Mouse (Mus musculus) left cerebral cortex, adult 11 months (tissue): Measurements from ENCODE around the gene Cacng5.

ENCODE experiments used
- DNase-seq: peaks from one replicate; pipeline ENCODE4 v3.0.0; 2022; ENCODE audit warnings: low spot score

Gene Cacng5

DNA sequence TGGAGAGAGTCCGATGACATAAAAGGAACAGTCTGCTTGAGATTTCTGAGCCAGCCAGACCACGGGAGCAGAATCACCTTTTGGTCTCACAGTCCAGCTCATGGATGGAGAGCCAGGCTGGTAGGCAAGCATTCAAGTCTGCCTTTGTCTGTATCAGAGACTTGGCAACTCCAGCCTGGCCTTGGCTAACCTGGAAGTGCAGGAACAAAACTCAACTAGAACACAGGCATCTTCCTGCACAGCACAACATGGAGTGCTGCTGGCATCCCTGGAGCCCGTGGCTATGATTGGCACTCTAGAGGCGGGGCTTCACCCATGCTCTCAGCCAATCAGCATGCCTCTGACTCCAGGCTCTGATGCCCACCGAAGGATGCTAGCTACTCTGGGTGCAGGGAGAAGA lies 38.0 kb downstream of the Cacng5 start:
- no peak for DNase-seq

DNA sequence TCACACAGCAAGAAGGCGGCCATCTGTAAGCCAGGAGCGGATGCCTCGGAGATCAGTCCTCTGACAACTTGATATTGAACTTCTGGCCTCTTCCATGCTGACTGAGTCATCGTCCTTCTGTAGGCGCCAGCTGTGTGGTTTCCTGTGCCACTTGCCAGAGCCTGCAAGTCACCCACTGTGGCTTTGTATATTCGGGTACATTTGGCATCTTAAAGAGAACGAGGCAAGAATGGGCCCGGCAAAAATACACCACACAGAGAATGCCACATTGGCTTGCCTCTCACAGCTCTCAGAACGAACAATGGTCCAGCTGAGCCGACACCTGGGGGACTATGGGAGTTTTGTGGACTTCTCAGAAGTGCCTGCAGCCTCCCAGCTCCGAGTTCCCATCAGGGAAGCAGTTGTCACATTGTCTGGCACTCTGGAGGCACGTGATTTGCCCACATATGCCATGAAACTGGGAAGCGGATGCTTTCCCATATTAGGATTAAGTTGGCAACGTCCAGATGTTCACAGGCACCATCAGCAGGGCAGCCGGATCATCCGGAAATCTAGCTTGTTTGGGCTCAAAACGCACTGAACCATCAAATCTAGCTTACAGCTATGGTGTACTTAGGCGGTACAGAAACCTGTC lies 38.9 kb downstream of the Cacng5 start:
- DNase-seq: peak; percentile 36

DNA sequence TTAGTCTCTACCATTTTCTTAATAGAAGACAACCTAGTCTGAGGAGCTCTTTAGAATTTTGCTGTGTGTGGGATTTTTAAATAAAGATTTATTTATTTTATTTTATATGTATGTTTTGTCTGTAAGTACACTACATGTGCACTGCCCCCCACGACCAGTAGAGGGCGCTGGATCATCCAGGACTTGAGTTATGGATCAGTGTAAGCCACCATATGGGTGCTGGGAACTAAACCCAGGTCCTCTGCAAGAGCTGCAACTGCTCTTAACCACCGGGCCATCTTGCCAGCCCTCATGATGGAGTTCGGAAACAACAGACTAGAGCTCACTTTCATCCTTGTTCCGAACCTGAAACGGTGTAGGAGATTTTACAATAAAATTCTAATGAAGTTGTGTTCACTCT lies 42.1 kb downstream of the Cacng5 start:
- DNase-seq: no peak

GRCm38 (mm10) chr11:107867509-107867908 lies 47.3 kb downstream of the Cacng5 start:
- peak; percentile 71 for DNase-seq

DNA sequence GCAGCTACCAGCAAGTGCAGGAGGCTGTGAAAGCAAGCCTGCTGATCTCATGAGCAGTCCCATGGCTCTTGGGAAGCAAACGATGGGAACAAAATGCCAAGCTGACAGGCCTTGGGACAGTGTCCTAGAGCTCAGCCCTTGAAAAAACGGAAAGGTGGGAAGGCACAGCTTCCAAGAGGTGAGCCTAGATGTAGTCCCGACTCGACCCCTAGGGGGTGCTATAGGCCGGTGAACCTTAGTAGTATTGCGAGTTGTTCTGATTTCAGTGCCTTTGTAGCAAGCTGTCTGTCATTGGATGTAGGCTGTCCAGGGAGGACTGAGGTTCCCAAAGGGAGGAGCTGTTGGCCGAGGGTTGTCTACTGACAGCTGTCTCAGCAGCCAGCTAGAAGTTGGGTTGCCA lies 49.7 kb downstream of the Cacng5 start:
- DNase-seq: peak; percentile 74

DNA sequence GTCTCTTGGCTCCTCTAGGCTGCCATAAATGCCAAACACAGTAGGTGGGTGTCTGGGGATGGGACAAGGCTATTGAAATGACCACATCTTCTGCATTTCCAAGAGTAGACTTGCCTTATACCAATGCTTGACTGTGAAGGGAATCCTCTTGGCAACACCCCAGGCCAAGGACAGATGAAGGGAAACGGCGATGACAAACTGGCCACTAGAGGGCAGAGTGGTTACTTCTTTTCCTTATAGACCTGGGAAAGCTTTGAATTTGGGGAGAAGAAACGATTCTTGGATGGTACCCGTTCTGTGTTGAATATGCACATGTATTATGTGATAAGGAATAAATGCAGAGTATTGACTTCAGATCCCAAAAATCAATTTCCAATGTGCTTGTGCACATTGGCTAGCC lies 50.8 kb downstream of the Cacng5 start:
- DNase-seq: peak; percentile 48

GRCm38 (mm10) chr11:107861738-107862137 lies 53.1 kb downstream of the Cacng5 start:
- DNase-seq: no peak

DNA sequence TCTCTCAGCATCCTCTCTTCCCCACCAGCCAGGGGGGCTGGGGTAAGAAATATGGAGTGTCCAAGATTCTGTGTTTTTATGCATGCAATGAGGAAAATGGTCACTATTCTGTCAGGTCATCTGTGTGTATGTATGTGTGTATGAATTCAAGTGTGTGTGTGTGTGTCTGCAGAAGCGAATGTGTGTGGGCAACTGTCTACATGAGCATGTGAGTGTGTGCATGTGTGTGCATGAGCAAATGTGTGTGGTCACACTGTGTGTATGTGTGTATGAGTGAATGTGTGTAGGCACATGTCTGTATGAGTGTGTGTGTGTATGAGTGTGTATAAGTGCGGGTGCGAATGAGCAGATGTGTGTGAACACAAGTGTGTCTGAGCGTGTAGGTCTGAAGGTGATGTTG lies 55.0 kb downstream of the Cacng5 start:
- no peak for DNase-seq

- peak; percentile 47 for DNase-seq
Observed at GRCm38 (mm10) chr11:107859288-107859687, 55.6 kb downstream of the Cacng5 start.

- peak; percentile 64 for DNase-seq
Observed at GRCm38 (mm10) chr11:107853088-107853487, 61.8 kb downstream of the Cacng5 start.

DNA sequence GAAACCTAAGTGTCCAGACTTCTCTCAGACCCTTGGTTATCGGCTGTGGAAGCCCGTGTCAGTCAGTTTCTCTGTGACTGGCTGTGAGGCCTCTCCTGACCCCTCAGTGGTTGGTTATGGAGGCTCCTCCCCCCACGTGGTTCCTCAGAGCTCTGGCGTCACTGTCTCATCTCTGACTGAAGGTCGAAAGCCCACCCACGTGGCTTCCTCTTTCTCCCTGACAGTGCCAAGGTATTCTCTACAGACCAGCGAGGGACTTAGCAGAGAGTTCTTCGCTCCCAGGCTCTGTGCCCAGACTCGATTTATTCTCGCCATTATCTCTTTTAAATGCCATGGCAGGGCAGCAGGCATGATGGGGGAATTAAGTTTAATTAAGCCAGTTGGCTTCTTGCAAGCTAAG lies 65.2 kb downstream of the Cacng5 start:
- DNase-seq: no peak

GRCm38 (mm10) chr11:107844175-107844574 lies 70.7 kb downstream of the Cacng5 start:
- DNase-seq: no peak

- no peak for DNase-seq
Observed at GRCm38 (mm10) chr11:107833351-107834040, 81.4 kb downstream of the Cacng5 start.
